Mouse (Mus musculus) midbrain, embryonic 11.5 days (tissue): ENCODE data around the gene Btbd18. TPM values are rescaled to one million over a fixed set of nuclear protein-coding genes. Genes with fewer than 3 reads are reported as not detected.

Experiments
- ATAC-seq: fragments of 200-750 bp; cut with Nextera tagmentation; 2 replicates; pipeline ENCODE4 v1.8.0; 2017; ENCODE audit warnings: moderate TSS enrichment, moderate library complexity; ENCODE audit not compliant: low FRiP score
- DNase-seq: peaks from one replicate; pipeline ENCODE4 v3.0.0; 2015; ENCODE audit warnings: low spot score; ENCODE audit errors: missing footprints
- H3K27ac ChIP-seq: fragments of 300-500 bp; sonication (generic); 2 replicates; pipeline ENCODE4 v1.5.1; 2014; ENCODE audit warnings: low read depth, low read length
- H3K27me3 ChIP-seq: fragments of 300-500 bp; sonication (generic); 2 replicates; pipeline ENCODE4 v1.6.1; 2014; ENCODE audit warnings: mild to moderate bottlenecking, low read length, moderate library complexity, mixed read lengths; ENCODE audit not compliant: control insufficient read depth, insufficient read depth
- H3K36me3 ChIP-seq: fragments of 300-500 bp; sonication (generic); 2 replicates; pipeline ENCODE4 v1.6.1; 2014; ENCODE audit warnings: mild to moderate bottlenecking, low read length, moderate library complexity, mixed read lengths; ENCODE audit not compliant: control insufficient read depth, insufficient read depth
- H3K4me1 ChIP-seq: fragments of 300-500 bp; sonication (generic); 2 replicates; pipeline ENCODE4 v1.6.1; 2014; ENCODE audit warnings: low read length; ENCODE audit not compliant: control insufficient read depth, insufficient read depth
- H3K4me2 ChIP-seq: fragments of 300-500 bp; sonication (generic); 2 replicates; pipeline ENCODE4 v1.6.1; 2014; ENCODE audit warnings: mild to moderate bottlenecking, moderate library complexity
- H3K4me3 ChIP-seq: fragments of 300-500 bp; sonication (generic); 2 replicates; pipeline ENCODE4 v1.5.1; 2014; ENCODE audit warnings: low read depth, low read length
- H3K9ac ChIP-seq: fragments of 300-500 bp; sonication (generic); 2 replicates; pipeline ENCODE4 v1.6.1; 2014; ENCODE audit warnings: low read length
- H3K9me3 ChIP-seq: fragments of 300-500 bp; sonication (generic); 2 replicates; pipeline ENCODE4 v1.6.1; 2016; ENCODE audit warnings: low read length; ENCODE audit not compliant: control insufficient read depth
- WGBS: fragments of 180-500 bp; shearing (Covaris S2); extraction: QIAGEN DNeasy Blood & Tissue Kit; methylation state at CpG from one replicate; pipeline ENCODE4 v1.1.7; 2014; 5-methylcytosine and 5-hydroxymethylcytosine counted together
- polyA plus RNA-seq: library from polyadenylated mRNA; unstranded; fragments of >200 nt; fragmentation: Nextera tagmentation; extraction: Ambion mirVana; gene quantifications from 2 replicates; pipeline ENCODE4 v1.2.1, GENCODE M21; 2014

Btbd18 gene
- 0.19 and 0.41 TPM in 2 replicates for polyA plus RNA-seq

DNA sequence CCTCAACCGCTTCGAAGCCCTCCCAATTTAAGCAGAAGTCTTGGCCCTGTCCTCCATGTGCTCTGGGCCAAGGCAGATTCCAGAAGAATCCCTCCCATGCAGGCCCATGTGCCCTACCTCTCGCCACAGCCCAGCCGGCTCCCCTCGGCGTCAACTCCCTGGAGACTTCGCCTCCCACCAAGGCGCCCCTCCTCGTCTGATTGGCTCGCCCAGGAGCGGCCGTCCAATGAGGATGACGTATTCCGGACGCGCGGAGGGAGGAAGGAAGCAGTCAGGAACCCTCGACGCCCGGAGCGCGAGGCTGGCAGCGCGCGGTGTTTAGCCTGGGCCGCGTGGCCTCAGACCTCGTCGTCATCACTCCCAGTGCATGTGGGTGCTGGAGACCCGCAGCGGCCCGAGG is at the start of gene Btbd18:
Gene Btbd18, plus strand, starts transcription at position 274 of the 400 bp plus-strand sequence.
- H3K4me3 ChIP-seq, result no peak within 1 kb of the TSS
- no peaks in the 10 kb centered on the region for H3K36me3 ChIP-seq
- no peaks in the 10 kb centered on the region for H3K4me1 ChIP-seq
- H3K9me3 ChIP-seq, result no peaks in the 10 kb centered on the region
- H3K4me2 ChIP-seq, result no peak within 1 kb of the TSS
- no peak within 1 kb of the TSS for H3K9ac ChIP-seq
- no peaks in the 10 kb centered on the region for H3K27me3 ChIP-seq
- DNase-seq (no peak), ATAC-seq (no peak; the same call in 1 of the 2 replicates)
- no peak within 1 kb of the TSS for H3K27ac ChIP-seq
- WGBS, result 91% methylated on average over 32 of the region's 32 CpGs

DNA sequence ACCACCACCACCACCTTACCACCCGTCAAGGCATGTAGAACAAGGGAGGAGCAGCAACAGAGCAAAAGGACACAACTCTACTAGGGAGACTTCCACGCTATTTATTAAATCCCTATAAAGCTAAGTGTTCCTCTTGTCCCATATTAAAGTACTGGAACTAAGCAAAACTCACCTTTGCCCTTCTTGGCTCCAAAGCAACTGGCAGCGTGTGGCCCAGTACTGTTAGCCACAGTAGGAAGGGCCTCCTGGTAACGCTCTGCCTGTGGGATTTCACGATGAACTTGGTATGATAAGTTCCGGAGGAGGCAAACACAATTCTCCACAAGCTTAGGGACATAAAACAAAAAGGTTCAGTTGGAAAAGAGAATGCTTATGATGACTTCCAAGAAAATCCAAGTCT is 46.1 kb upstream of the Btbd18 start:
- 95% methylated on average over 6 of the region's 6 CpGs for WGBS
- Histone ChIP-seq H3K9ac (no peak overlapping the region), H3K9me3 (no peaks in the 10 kb centered on the region), H3K36me3 (peaks cover 23% of the 10 kb centered on the region), H3K4me2 (no peak overlapping the region), H3K27me3 (no peaks in the 10 kb centered on the region), H3K4me1 (no peaks in the 10 kb centered on the region), H3K27ac (no peak overlapping the region), H3K4me3 (no peak overlapping the region)
- DNase-seq, result no peak
- ATAC-seq, result no peak

DNA sequence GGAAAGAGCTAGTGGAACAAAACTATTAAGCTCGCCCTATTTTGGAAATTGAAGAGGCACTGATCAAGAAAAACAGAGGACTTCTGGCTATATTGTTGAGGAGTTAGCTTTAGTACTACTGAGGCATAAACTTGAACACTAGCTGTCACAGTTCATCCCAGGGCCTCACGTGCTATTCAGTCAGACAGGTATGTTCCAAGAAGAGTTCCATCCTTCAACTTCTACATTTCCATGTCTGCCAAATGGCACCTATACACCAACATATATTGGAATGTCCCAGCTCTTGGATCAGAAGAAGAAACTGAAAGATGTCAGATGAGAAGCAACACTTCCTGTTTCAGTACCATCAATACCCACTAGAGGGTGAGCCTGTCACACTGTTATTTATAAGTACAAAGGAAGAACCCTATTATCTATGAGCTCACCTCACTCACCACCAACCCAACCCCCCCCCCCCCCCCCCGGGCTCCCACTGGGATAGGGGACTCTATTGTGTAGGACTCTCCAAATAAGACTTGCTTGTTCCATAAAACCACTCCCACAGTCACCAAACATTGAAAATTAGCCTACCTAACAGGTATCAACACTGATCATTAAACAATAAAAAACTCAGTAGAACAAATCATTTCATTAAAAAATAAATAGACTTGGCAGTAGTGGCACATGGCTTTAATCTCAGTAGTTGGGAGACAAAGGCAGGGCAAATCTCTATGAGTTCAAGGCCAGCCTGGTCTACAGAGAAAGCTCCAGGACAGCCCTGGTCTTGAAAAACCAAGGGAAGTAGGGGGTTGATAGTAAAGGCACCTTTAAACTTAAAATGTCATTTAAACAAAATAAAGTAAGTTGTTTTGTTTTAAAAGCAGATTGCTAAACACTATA is 41.0 kb upstream of the Btbd18 start:
- Histone ChIP-seq H3K27ac (no peak overlapping the region), H3K9ac (no peak overlapping the region), H3K4me2 (no peak overlapping the region), H3K9me3 (no peaks in the 10 kb centered on the region), H3K4me3 (no peak overlapping the region), H3K36me3 (peaks cover 15% of the 10 kb centered on the region), H3K4me1 (no peaks in the 10 kb centered on the region), H3K27me3 (no peaks in the 10 kb centered on the region)
- 82% methylated on average over 3 of the region's 3 CpGs for WGBS
- DNase-seq, result peak; percentile 91
- ATAC-seq, result peak; percentile 79

DNA sequence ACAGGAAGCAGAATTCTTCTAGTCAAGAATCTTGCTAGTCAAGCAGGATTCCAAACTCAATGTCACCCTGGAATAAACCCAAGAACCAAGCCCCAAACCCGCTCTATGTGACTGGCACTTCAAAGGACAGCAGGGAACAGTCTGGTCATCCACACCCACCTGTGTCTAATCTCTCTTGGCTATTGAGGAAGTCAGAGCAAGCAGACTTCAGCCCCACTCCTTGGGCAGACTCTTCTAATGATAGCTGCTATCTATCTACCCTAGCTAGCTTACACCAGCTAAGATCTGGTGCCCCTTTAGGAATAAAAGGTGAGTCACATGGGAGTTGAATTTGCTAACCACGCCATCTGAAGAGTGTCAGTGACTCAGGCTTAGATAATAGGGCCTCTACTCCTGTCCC is 40.0 kb upstream of the Btbd18 start:
- Histone ChIP-seq H3K27me3 (no peaks in the 10 kb centered on the region), H3K9me3 (no peaks in the 10 kb centered on the region), H3K36me3 (peaks cover 15% of the 10 kb centered on the region), H3K9ac (no peak overlapping the region), H3K4me3 (no peak overlapping the region), H3K4me2 (no peak overlapping the region), H3K27ac (no peak overlapping the region), H3K4me1 (no peaks in the 10 kb centered on the region)
- WGBS, result 84% methylated on average over 2 of the region's 2 CpGs
- no peak for DNase-seq
- ATAC-seq, result no peak

DNA sequence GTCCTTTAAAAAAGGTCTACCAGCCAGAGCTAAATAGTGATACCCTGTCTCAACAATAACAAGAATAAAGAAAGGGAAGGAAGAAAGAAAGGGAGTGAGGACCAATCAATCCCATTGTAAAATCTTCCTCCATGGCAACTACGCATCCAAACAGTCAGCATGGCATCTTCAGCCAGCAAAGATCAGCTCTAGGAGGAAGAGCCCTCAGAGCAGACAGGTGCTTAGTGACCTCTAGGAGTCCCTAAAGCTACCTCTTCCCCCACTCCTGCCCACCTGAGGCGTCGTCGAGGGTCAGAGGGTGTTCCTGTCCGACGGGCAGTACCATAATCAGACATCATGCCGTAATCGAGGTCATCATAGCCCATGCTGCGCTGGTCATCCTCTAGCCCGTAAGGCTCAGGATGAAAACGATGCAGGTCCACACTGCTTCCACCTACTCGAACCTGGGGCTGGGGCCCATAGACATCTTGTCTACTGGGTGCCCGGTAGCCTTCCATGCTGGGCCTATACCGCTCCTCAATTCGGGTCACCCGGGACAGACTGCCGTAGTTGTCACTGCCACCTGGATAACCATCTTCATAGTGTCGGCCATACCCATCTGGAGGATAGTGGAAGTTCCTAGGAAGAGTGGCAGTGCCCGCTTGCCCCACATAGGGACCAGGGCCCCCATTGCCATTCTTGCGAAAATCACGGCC is 39.1 kb upstream of the Btbd18 start:
- 96% methylated on average over 21 of the region's 21 CpGs for WGBS
- no peaks in the 10 kb centered on the region for H3K4me1 ChIP-seq
- ATAC-seq (no peak), DNase-seq (no peak)
- no peaks in the 10 kb centered on the region for H3K27me3 ChIP-seq
- H3K4me3 ChIP-seq, result no peak overlapping the region
- no peak overlapping the region for H3K27ac ChIP-seq
- peaks cover 14% of the 10 kb centered on the region for H3K36me3 ChIP-seq
- H3K4me2 ChIP-seq, result no peak overlapping the region
- no peaks in the 10 kb centered on the region for H3K9me3 ChIP-seq
- H3K9ac ChIP-seq, result no peak overlapping the region

DNA sequence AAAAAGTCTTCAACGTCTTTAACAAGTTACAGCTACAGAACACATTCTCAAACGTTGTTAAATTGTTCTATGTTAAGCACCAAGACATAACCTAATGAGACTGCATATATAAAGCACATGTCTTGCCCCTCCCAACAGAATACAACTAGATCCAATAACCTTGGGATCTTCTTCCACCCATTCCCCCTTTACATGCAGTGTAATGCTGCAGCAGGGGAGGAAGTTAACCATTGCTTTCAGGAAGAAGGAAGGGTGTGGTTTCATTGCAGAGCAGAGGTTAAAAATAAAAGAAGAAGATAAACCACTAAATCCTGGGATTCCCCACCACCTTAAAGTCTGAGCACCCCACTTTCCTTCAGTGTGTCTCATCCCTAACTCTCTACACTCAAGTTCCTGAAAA is 36.2 kb upstream of the Btbd18 start:
- DNase-seq (no peak), ATAC-seq (no peak)
- peaks cover 4% of the 10 kb centered on the region for H3K36me3 ChIP-seq
- H3K9me3 ChIP-seq, result no peaks in the 10 kb centered on the region
- no peak overlapping the region for H3K9ac ChIP-seq
- no peaks in the 10 kb centered on the region for H3K27me3 ChIP-seq
- H3K27ac ChIP-seq, result no peak overlapping the region
- WGBS, result 82% methylated on average over 2 of the region's 2 CpGs
- no peak overlapping the region for H3K4me3 ChIP-seq
- no peak overlapping the region for H3K4me2 ChIP-seq
- no peaks in the 10 kb centered on the region for H3K4me1 ChIP-seq

DNA sequence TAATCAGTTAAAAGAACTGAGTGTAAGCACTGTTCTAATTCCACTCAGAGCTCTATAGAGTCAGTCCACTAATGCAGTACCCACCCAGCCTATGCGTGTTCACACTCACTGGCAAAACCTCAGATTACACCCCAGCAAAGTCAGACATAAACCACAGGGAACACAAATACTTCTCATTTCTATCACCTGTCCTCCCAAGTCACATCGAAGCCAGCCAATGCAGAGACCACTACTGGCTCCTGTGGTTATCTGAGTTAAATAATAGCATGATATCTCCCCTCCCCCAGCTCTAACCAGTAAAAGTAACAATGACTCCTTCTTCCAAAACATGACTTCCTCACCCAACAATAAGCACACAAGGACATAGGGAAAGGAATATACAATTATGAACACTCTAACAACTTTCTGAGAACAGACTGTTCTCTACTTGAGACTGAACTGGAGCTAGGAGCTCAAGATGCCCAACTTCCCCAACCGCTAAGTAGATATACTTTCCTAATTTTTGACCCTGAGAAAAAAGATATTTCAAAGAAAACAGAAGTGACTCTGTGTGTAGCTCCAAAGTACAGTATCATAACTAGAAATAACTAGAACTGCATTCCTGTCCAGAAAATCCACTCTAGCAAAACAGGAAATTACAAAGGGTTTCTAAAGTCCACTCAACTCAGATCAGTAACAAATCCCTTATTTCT is 35.3 kb upstream of the Btbd18 start:
- Histone ChIP-seq H3K4me1 (no peaks in the 10 kb centered on the region), H3K9ac (no peak overlapping the region), H3K36me3 (peaks cover 4% of the 10 kb centered on the region), H3K4me2 (no peak overlapping the region), H3K9me3 (no peaks in the 10 kb centered on the region), H3K27me3 (no peaks in the 10 kb centered on the region), H3K4me3 (no peak overlapping the region), H3K27ac (no peak overlapping the region)
- ATAC-seq (no peak), DNase-seq (no peak)
- 93% methylated on average over 3 of the region's 3 CpGs for WGBS

DNA sequence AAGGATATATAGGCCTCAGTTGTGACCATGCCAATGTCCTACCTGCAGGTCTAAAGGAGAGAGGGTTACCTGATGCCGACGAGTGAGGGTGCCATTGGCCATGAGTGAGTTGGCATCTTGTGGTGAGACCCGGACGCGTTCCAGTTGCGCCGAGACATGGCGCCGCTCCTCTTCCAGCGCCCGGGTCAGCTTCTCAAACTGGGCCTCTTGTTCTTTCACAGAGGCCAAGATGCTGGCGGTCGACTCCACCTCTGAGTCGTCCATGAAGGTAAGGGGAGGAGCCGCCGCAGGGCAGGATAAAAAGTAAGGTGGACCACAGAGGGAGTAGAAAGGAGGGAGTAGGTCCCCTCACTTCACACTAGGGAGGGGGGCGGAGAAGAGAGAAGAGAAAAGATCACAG is 34.7 kb upstream of the Btbd18 start:
- Histone ChIP-seq H3K9me3 (no peaks in the 10 kb centered on the region), H3K4me2 (no peak overlapping the region), H3K27me3 (no peaks in the 10 kb centered on the region), H3K27ac (no peak overlapping the region), H3K9ac (no peak overlapping the region), H3K4me1 (no peaks in the 10 kb centered on the region), H3K4me3 (no peak overlapping the region), H3K36me3 (peaks cover 4% of the 10 kb centered on the region)
- ATAC-seq (no peak), DNase-seq (no peak)
- 95% methylated on average over 17 of the region's 17 CpGs for WGBS
